Mouse (Mus musculus) lung, embryonic 14.5 days (tissue): ENCODE measurements around the gene Fam107a. TPM values are rescaled to one million over a fixed set of nuclear protein-coding genes. Genes with fewer than 3 reads are reported as not detected.
A peak's percentile ranks its signal among the peaks of the same experiment; 100 is the strongest.

Source experiments
- ATAC-seq: fragments of 200-750 bp; cut with Nextera tagmentation; 2 replicates; pipeline ENCODE4 v1.8.0; 2017; ENCODE audit warnings: mild to moderate bottlenecking, moderate TSS enrichment, moderate library complexity; ENCODE audit not compliant: insufficient read depth
- DNase-seq: peaks from one replicate; pipeline ENCODE4 v3.0.0-alpha.2; 2015
- H3K27ac ChIP-seq: fragments of 300-500 bp; sonication (generic); 2 replicates; pipeline ENCODE4 v1.5.1; 2014; ENCODE audit warnings: low read depth, mild to moderate bottlenecking, moderate library complexity
- H3K27me3 ChIP-seq: fragments of 300-500 bp; sonication (generic); 2 replicates; pipeline ENCODE4 v1.6.1; 2014; ENCODE audit warnings: low read length, control low read depth; ENCODE audit not compliant: insufficient read depth
- H3K36me3 ChIP-seq: fragments of 300-500 bp; sonication (generic); 2 replicates; pipeline ENCODE4 v1.6.1; 2014; ENCODE audit warnings: control low read depth; ENCODE audit not compliant: insufficient read depth
- H3K4me1 ChIP-seq: fragments of 300-500 bp; sonication (generic); 2 replicates; pipeline ENCODE4 v1.6.1; 2014; ENCODE audit warnings: antibody characterized with exemption, control low read depth; ENCODE audit not compliant: insufficient read depth
- H3K4me2 ChIP-seq: fragments of 300-500 bp; sonication (generic); 2 replicates; pipeline ENCODE4 v1.6.1; 2014; ENCODE audit warnings: mild to moderate bottlenecking
- H3K4me3 ChIP-seq: fragments of 300-500 bp; sonication (generic); 2 replicates; pipeline ENCODE4 v1.5.1; 2014; ENCODE audit warnings: low read depth, low read length
- H3K9ac ChIP-seq: fragments of 300-500 bp; sonication (generic); 2 replicates; pipeline ENCODE4 v1.6.1; 2014
- H3K9me3 ChIP-seq: fragments of 300-500 bp; sonication (generic); 2 replicates; pipeline ENCODE4 v1.6.1; 2016; ENCODE audit warnings: low read depth, low read length, control low read depth
- CTCF ChIP-seq: IDR thresholded peaks from 2 replicates; pipeline ENCODE4 v1.5.1; 2016; ENCODE audit warnings: antibody characterized with exemption, low read depth
- WGBS: fragments of 180-500 bp; shearing (Covaris S2); extraction: QIAGEN DNeasy Blood & Tissue Kit; methylation state at CpG from one replicate; pipeline ENCODE4 v1.1.7; 2014; 5-methylcytosine and 5-hydroxymethylcytosine counted together
- polyA plus RNA-seq: library from polyadenylated mRNA; unstranded; fragments of >200 nt; fragmentation: Nextera tagmentation; extraction: Ambion mirVana; gene quantifications from 2 replicates; pipeline ENCODE4 v1.2.1, GENCODE M21; 2014

Gene Fam107a
- polyA plus RNA-seq, 1 experiment from 2014 or later = 0.38 TPM

DNA sequence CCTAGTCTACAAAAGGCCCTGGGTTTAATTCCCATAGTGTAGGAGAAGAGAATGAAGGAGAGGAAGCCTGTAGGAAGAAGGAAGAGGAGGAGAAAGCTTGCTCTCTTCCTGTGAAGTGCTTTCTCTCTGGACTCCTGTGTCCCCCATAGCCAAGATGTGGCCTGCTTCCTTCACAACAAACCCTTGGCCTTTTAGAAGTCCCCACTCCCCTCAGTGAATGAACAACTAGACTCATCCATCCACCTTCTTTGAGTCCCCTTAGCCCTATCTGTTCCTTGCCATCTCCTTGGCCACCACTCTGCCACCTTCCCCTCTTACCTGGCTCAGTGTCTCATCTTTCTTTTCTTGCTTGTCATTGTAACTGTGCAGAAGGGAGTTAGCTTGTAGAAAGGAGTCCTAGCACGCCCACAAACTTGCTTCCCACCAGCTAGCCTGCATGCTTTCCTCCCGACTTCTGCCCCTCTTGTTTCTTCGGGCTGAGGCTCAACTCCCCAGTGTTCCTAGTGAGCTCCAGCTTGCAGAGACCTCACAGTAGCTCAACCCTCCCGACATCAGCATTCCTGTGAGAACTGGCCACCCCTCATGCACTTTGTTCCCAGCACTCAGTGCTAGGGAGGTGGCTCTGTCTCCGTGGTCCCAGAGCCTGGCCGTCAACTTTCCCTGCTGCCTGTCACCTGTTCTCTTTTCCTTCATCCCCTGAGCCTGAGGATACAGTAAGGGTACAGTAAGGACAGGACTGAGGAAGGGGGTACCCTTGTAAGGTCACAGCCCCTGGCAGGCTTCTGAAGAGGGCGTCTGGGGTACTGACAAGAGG, 60.1 kb downstream of the Fam107a start:
- WGBS = 42% methylated on average over 7 of the region's 7 CpGs
- DNase-seq = no peak
- ATAC-seq = peak; percentile 20; the same call in 1 of the 2 replicates

DNA sequence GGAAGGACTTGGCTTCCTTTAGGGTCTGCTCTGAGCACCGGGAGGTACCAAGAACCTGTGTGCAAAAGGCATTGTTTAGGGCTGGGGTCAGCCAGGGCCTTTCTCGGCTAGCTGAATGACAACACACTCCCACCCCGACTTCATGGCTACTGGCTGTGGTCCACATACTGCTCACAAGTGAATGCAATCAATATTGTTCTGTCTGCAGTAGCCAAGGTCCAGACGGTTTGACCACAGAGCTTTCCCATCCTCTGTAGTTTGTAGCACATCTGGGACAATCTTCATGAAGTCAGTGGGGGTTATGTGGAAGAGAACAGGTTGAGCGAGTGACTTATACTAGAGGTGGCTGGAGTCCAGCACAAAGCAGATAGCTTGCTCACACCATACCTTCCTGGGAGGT, 60.9 kb downstream of the Fam107a start:
- Histone ChIP-seq H3K4me1 (no peaks in the 10 kb centered on the region), H3K36me3 (no peaks in the 10 kb centered on the region), H3K27ac (no peak overlapping the region), H3K9ac (no peak overlapping the region), H3K4me3 (no peak overlapping the region), H3K9me3 (no peaks in the 10 kb centered on the region), H3K4me2 (no peak overlapping the region), H3K27me3 (no peaks in the 10 kb centered on the region)
- ATAC-seq = no peak
- WGBS = 63% methylated on average over 5 of the region's 5 CpGs
- TF ChIP-seq CTCF = no peak
- DNase-seq = no peak

More for the DNA sequence above, 60.1 kb downstream of the Fam107a start:
- H3K4me1 ChIP-seq = no peaks in the 10 kb centered on the region
- H3K27ac ChIP-seq = no peak overlapping the region
- no peaks in the 10 kb centered on the region for H3K9me3 ChIP-seq
- no peak overlapping the region for H3K4me2 ChIP-seq
- TF ChIP-seq CTCF = no peak
- no peaks in the 10 kb centered on the region for H3K36me3 ChIP-seq
- no peaks in the 10 kb centered on the region for H3K27me3 ChIP-seq
- H3K4me3 ChIP-seq = no peak overlapping the region
- H3K9ac ChIP-seq = no peak overlapping the region

DNA sequence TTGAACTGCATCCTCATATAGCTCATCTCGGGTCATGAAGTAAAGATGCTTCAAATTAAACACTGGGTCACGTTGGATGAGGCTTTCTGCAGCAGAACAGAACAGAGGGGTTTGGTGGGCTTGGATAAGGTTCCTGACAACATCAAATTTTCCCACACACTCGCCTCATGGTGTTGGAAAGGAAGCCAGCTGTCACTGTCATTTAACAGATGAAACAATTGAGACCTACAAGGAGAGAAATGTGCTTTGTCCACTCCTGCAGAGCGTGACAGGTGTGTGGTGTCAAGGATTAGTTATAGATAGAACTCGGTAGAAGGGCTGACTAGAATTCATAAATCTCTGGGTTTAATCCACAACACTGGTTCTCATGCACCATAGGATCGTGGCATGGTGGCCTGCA, 61.8 kb downstream of the Fam107a start:
- WGBS = 62% methylated on average over 6 of the region's 6 CpGs
- DNase-seq (no peak), ATAC-seq (no peak)
- Histone ChIP-seq H3K36me3 (no peaks in the 10 kb centered on the region), H3K4me1 (no peaks in the 10 kb centered on the region), H3K4me3 (no peak overlapping the region), H3K9ac (no peak overlapping the region), H3K27ac (no peak overlapping the region), H3K27me3 (no peaks in the 10 kb centered on the region), H3K4me2 (no peak overlapping the region), H3K9me3 (no peaks in the 10 kb centered on the region)
- TF ChIP-seq CTCF = no peak

DNA sequence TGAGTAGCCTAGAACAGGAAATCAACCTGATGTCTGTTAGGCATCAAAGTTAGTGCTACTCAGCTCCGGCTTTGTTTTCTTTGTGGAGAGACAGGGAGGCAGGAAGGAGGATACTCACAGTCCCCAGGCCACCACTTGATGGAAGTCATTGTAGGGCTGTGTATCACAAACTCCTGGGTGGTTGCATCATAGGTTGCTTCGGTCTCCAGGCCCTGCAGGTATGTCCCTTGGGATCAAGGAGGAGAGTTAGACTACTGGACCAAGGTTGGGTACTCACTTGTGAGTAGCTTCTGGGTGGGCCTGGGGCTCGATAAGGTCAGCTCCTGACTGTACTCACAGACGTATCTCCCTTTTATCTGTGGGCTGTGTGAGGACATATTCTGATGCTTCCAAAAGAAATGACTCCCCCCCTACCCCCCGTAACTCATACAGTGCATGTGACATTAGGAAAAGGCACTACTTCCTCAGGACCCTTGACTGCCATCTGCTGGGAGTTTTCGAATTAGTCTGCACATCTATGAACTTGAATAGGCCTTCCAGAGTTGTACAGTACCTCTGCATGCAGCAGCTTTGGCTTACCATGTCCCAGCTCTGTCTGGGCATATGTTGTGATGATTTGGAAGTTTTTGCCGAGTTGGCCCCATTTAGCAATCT, 62.6 kb downstream of the Fam107a start:
- 64% methylated on average over 7 of the region's 7 CpGs for WGBS
- Histone ChIP-seq H3K4me3 (no peak overlapping the region), H3K27ac (no peak overlapping the region), H3K27me3 (no peaks in the 10 kb centered on the region), H3K4me2 (no peak overlapping the region), H3K9ac (no peak overlapping the region), H3K36me3 (no peaks in the 10 kb centered on the region), H3K4me1 (no peaks in the 10 kb centered on the region), H3K9me3 (no peaks in the 10 kb centered on the region)
- peak; percentile 67 for TF ChIP-seq CTCF
- peak; percentile 42; the same call in 1 of the 2 replicates for ATAC-seq
- peak; percentile 84 for DNase-seq

DNA sequence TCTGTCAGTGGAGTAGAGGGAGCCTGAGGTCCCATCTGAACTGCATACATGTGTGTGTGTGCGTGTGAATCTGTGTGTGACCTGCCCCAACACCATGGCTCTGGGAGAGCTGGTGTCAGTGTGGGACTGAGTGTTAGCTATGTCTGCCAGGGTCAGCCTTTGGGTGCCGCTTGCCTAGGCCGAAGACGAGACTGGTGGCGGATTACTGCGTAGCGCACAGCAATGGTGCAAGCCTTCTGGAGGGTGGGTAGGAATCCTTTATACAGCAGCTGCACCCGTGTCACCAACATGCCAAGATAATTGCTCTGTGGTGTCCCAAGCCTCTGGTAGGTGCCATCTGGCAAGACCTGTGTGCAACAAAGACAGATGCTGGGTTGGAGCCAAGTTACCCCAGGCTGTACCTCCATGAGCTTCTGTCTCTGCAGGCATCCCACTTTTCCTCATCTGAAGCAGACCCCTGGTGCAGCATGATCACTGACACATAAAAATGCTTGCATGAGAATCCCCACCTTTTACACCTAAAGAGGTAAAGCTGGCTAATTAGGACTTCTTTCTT, 66.4 kb downstream of the Fam107a start:
- Histone ChIP-seq H3K27me3 (no peaks in the 10 kb centered on the region), H3K9ac (no peak overlapping the region), H3K4me2 (no peak overlapping the region), H3K27ac (no peak overlapping the region), H3K36me3 (no peaks in the 10 kb centered on the region), H3K9me3 (no peaks in the 10 kb centered on the region), H3K4me3 (no peak overlapping the region), H3K4me1 (no peaks in the 10 kb centered on the region)
- TF ChIP-seq CTCF = no peak
- WGBS = 88% methylated on average over 8 of the region's 8 CpGs
- ATAC-seq (no peak), DNase-seq (no peak)

DNA sequence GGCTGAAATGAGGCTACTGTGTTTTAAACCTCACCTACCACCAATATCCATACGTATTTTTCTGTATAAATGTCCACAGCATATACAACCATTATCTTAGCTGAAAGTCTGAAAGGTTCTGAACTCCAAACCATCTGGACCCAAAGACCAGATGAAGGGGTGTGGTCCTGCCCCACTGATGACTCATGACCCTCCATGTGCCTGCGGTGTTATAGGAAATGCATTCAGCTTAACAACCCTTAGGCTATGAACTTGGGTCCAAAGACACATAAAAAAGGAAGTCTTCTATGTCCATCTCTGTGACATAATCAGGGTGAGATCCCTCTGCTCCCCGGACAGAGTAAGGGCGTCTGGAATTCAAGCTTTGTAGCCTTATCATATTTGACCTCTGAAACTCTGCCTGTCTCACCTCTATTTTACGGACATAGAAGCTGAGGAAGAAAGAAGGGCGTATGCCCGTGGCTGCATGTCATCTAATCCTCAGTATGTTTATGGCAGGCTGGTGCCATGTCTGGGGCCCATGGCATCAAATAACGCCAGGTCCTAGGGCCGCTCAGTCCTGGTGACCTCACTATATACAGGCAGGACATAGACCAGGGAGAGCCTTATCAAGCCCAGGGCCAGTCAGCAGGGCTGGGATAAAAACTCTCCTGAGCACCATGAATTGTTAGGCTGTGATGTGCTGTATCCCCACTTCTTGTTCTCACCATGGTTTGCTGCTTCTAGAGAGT, 67.5 kb downstream of the Fam107a start:
- H3K36me3 ChIP-seq = no peaks in the 10 kb centered on the region
- no peak overlapping the region for H3K4me3 ChIP-seq
- WGBS = 65% methylated on average over 9 of the region's 9 CpGs
- no peak overlapping the region for H3K9ac ChIP-seq
- H3K27ac ChIP-seq = no peak overlapping the region
- ATAC-seq (no peak), DNase-seq (no peak)
- TF ChIP-seq CTCF = no peak
- H3K9me3 ChIP-seq = no peaks in the 10 kb centered on the region
- no peaks in the 10 kb centered on the region for H3K4me1 ChIP-seq
- H3K4me2 ChIP-seq = no peak overlapping the region
- no peaks in the 10 kb centered on the region for H3K27me3 ChIP-seq
